Mouse (Mus musculus) testis, adult 2 months (tissue): Measurements from ENCODE around the gene Bhmt2.

ENCODE experiments used
- CTCF ChIP-seq: fragments of 200-500 bp; IDR thresholded peaks from 2 replicates; pipeline ENCODE4 v1.5.1; 2012; ENCODE audit warnings: low read depth, mild to moderate bottlenecking, inconsistent platforms, low read length, moderate library complexity; ENCODE audit not compliant: control insufficient read depth, insufficient read depth, insufficient replicate concordance
- POLR2A ChIP-seq: fragments of 200-500 bp; IDR thresholded peaks from 2 replicates; pipeline ENCODE4 v1.6.1; 2012; ENCODE audit warnings: low read depth, mild to moderate bottlenecking, inconsistent platforms, low read length, moderate library complexity; ENCODE audit not compliant: control insufficient read depth

DNA sequence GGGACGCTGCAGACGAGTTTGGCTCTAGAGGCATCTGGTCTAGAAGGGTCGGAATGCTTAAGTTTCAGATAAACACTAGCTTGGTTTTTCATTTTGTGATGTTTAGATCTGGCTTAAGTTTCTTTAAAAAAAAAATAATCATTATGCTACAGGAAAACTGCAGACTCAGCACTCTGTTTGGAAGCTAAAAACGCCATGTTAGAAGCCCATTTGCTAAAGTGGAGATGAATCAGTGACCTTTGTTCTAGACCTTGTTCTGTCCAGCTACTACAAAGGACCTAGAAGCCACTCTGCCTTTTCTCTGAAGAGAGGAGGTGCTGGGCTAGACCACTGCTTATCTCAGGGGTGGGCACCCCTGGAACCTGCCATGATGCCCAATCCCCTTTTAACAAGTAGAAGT is 36.2 kb upstream of the Bhmt2 start:
- TF ChIP-seq CTCF (no peak), POLR2A (no peak)
